Mouse (Mus musculus) forebrain, embryonic 11.5 days (tissue): ENCODE data around the gene Gba2. TPM values are rescaled to one million over a fixed set of nuclear protein-coding genes. Genes with fewer than 3 reads are reported as not detected.

ENCODE experiments used
- ATAC-seq: fragments of 200-750 bp; cut with Nextera tagmentation; replicated peaks from 2 replicates; pipeline ENCODE4 v1.8.0; 2017; ENCODE audit warnings: moderate TSS enrichment; ENCODE audit not compliant: low FRiP score
- DNase-seq: peaks from one replicate; pipeline ENCODE4 v3.0.0-alpha.2; 2017; ENCODE audit warnings: low spot score
- H3K27ac ChIP-seq: fragments of 300-500 bp; sonication (generic); 2 replicates; pipeline ENCODE4 v1.5.1; 2014; ENCODE audit warnings: low read depth, low read length
- H3K27me3 ChIP-seq: fragments of 300-500 bp; sonication (generic); 2 replicates; pipeline ENCODE4 v1.6.1; 2014; ENCODE audit warnings: mild to moderate bottlenecking, low read length, mixed read lengths; ENCODE audit not compliant: control insufficient read depth, insufficient read depth
- H3K36me3 ChIP-seq: fragments of 300-500 bp; sonication (generic); 2 replicates; pipeline ENCODE4 v1.6.1; 2014; ENCODE audit warnings: mild to moderate bottlenecking, low read length, moderate library complexity, mixed read lengths; ENCODE audit not compliant: control insufficient read depth, insufficient read depth
- H3K4me1 ChIP-seq: fragments of 300-500 bp; sonication (generic); replicated peaks from 2 replicates; pipeline ENCODE4 v1.6.1; 2014; ENCODE audit warnings: low read length, mixed read lengths; ENCODE audit not compliant: control insufficient read depth, insufficient read depth
- H3K4me2 ChIP-seq: fragments of 300-500 bp; sonication (generic); 2 replicates; pipeline ENCODE4 v1.6.1; 2014; ENCODE audit warnings: low read depth, mild to moderate bottlenecking, low read length, moderate library complexity, mixed read lengths; ENCODE audit not compliant: severe bottlenecking
- H3K4me3 ChIP-seq: fragments of 300-500 bp; sonication (generic); 2 replicates; pipeline ENCODE4 v1.5.1; 2014; ENCODE audit warnings: low read depth, low read length
- H3K9ac ChIP-seq: fragments of 300-500 bp; sonication (generic); 2 replicates; pipeline ENCODE4 v1.6.1; 2014; ENCODE audit warnings: low read length
- H3K9me3 ChIP-seq: fragments of 300-500 bp; sonication (generic); 2 replicates; pipeline ENCODE4 v1.6.1; 2016; ENCODE audit warnings: low read length, mixed read lengths; ENCODE audit not compliant: control insufficient read depth
- whole genome bisulfite sequencing: fragments of 180-500 bp; shearing (Covaris S2); extraction: QIAGEN DNeasy Blood & Tissue Kit; methylation state at CpG from one replicate; pipeline ENCODE4 v1.1.7; 2014; 5-methylcytosine and 5-hydroxymethylcytosine counted together
- polyA plus RNA-seq: library from polyadenylated mRNA; unstranded; fragments of >200 nt; fragmentation: Nextera tagmentation; extraction: Ambion mirVana; gene quantifications from 2 replicates; pipeline ENCODE4 v1.2.1, GENCODE M21; 2014

The Gba2 gene
- polyA plus RNA-seq, 1 experiment from 2014 or later, result 32.4 TPM

- 57% methylated on average over 2 of the region's 2 CpGs for WGBS
- Histone ChIP-seq H3K27ac (no peak overlapping the region), H3K9ac (no peak overlapping the region), H3K27me3 (no peaks in the 10 kb centered on the region), H3K36me3 (no peaks in the 10 kb centered on the region; the same call in 1 of the 2 replicates), H3K4me2 (0 out of 2 replicates have a peak overlapping the region, but pooled peaks have one; percentile 12), H3K9me3 (no peaks in the 10 kb centered on the region), H3K4me3 (no peak overlapping the region), H3K4me1 (peaks cover 15% of the 10 kb centered on the region; the same call in 1 of the 2 replicates)
- ATAC-seq (no peak), DNase-seq (no peak)
Observed at GRCm38 (mm10) chr4:43575356-43575755, 3.3 kb downstream of the Gba2 start.

DNA sequence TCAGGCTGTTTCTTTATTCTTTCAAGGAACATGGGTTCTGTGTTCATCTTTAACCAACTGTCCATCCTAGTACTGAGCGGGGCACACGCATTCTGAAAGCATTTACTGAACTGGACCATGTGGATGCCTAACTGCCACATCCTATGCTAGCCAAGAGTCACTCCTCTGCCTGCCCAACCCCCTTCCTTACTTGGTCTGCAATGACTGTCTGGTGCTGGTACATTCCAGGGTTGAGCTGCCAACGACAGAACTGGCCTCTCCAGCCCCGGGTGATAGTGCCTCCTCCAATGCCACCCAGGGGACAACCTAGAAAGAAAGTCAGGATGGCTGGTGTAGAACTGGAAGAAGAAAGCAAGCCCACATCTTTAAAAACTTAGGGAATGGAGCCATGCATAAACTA lies 5.1 kb downstream of the Gba2 start:
- no peak overlapping the region for H3K27ac ChIP-seq
- WGBS, result 93% methylated on average over 4 of the region's 4 CpGs
- DNase-seq (no peak), ATAC-seq (no peak)
- H3K9ac ChIP-seq, result no peak overlapping the region
- peaks cover 15% of the 10 kb centered on the region; the same call in 1 of the 2 replicates for H3K4me1 ChIP-seq
- no peak overlapping the region for H3K4me3 ChIP-seq
- peaks cover 4% of the 10 kb centered on the region for H3K36me3 ChIP-seq
- H3K27me3 ChIP-seq, result no peaks in the 10 kb centered on the region
- no peak overlapping the region for H3K4me2 ChIP-seq
- H3K9me3 ChIP-seq, result no peaks in the 10 kb centered on the region

- no peaks in the 10 kb centered on the region for H3K27me3 ChIP-seq
- 86% methylated on average over 6 of the region's 6 CpGs for WGBS
Observed at GRCm38 (mm10) chr4:43571395-43572045, 7.2 kb downstream of the Gba2 start.

DNA sequence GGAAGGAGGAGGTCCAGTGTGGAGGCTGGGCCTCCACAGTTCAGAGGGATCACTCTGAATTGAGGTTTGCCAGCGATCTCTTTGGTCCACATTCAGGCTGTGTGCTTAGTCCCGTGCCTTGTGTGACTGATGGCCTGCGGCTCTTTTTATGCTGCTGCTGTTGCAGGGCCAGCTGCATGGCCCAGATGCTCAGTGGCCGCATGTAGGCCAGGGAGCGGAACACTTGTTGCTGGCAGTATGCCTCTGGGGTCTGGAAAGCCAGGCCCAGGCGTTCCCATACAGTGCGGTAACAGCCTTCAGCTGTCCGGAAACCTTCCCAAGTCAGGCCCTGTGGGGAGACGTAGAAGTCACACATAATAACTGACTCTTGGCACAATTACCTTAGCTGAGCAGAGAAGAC lies 11.5 kb downstream of the Gba2 start:
- no peak for ATAC-seq
- DNase-seq, result no peak
- Histone ChIP-seq H3K4me3 (no peak overlapping the region), H3K36me3 (peaks cover 10% of the 10 kb centered on the region), H3K27ac (no peak overlapping the region), H3K9ac (no peak overlapping the region), H3K9me3 (no peaks in the 10 kb centered on the region), H3K4me2 (no peak overlapping the region), H3K27me3 (no peaks in the 10 kb centered on the region), H3K4me1 (0 out of 2 replicates have a peak, but pooled peaks cover 2% of the 10 kb centered on the region)
- WGBS, result 92% methylated on average over 9 of the region's 9 CpGs

More at GRCm38 (mm10) chr4:43571395-43572045, 7.2 kb downstream of the Gba2 start:
- no peak for ATAC-seq
- H3K9me3 ChIP-seq, result no peaks in the 10 kb centered on the region
- no peak overlapping the region for H3K4me3 ChIP-seq
- H3K36me3 ChIP-seq, result peaks cover 9% of the 10 kb centered on the region
- H3K9ac ChIP-seq, result no peak overlapping the region
- H3K4me2 ChIP-seq, result no peak overlapping the region
- no peak overlapping the region for H3K27ac ChIP-seq
- peaks cover 4% of the 10 kb centered on the region; the same call in 1 of the 2 replicates for H3K4me1 ChIP-seq
- DNase-seq, result no peak

- no peaks in the 10 kb centered on the region for H3K27me3 ChIP-seq
- no peak overlapping the region for H3K4me3 ChIP-seq
- no peak overlapping the region for H3K9ac ChIP-seq
- H3K4me1 ChIP-seq, result peaks cover 13% of the 10 kb centered on the region; the same call in 1 of the 2 replicates
- H3K9me3 ChIP-seq, result no peaks in the 10 kb centered on the region
- H3K4me2 ChIP-seq, result no peak overlapping the region
- H3K36me3 ChIP-seq, result peaks cover 6% of the 10 kb centered on the region; the same call in 1 of the 2 replicates
- no peak for ATAC-seq
- no peak for DNase-seq
- 63% methylated on average over 2 of the region's 2 CpGs for WGBS
- no peak overlapping the region for H3K27ac ChIP-seq
Observed at GRCm38 (mm10) chr4:43564231-43564630, 14.4 kb downstream of the Gba2 start.

DNA sequence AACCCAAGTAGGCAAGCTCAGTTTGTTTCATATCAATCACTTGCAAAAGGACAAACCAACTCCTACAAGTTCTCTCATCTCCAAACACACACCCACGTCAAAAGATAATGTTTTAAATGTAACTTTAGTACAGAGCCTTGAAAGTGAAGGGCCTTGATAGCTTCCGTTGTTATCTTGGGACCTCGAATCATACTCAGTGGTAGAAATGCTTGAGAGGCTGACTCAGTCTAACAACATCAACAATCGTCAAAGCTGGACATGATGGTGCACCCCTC lies 15.1 kb downstream of the Gba2 start:
- no peaks in the 10 kb centered on the region for H3K9me3 ChIP-seq
- H3K4me3 ChIP-seq, result peak overlapping the region; percentile 90
- no peak for DNase-seq
- peak overlapping the region; percentile 59 for H3K4me2 ChIP-seq
- ATAC-seq, result no peak
- H3K4me1 ChIP-seq, result peaks cover 17% of the 10 kb centered on the region; the same call in 1 of the 2 replicates
- no peak overlapping the region for H3K9ac ChIP-seq
- H3K27me3 ChIP-seq, result no peaks in the 10 kb centered on the region
- no peak overlapping the region for H3K27ac ChIP-seq
- peaks cover 6% of the 10 kb centered on the region; the same call in 1 of the 2 replicates for H3K36me3 ChIP-seq
- WGBS, result 85% methylated on average over 4 of the region's 4 CpGs

DNA sequence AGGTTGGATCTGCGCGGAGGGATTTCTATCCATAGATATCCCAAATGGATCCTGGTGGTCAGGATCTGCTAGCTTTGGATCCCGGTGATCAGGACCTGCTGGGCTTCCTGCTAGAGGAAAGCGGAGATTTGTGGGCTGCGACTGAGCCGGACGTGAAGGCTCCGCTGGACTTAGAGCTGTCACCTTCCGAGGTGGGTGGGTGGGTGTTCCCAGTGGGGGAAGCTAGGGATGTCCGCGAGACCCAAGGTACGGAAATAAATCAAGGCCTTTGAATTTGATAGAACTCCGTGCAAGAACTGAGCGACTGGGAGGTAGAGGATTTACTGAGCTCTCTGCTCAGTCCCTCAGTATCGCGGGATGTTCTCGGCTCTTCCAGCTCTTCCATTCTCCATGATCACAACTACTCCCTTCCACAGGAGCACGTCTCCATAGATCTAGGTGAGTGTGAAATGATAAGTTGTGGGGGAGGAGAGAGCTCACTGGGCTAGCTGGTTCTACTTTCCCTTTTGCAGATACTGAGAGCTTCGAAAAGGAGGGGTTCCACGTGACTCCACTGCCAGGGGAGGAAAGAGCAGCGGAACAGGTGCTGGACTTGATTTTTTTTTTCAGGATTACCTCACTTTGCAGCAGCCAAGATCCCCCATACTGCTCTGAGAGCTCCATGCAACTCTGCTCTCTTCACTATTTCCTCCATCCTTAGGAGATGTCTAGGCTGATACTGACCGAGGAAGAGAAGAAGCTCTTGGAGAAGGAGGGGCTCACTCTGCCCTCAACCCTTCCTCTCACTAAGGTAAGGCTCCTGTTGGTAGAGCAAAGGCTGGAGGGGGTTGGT lies 15.7 kb downstream of the Gba2 start:
- Histone ChIP-seq H3K4me1 (peaks cover 18% of the 10 kb centered on the region; the same call in 1 of the 2 replicates), H3K36me3 (peaks cover 4% of the 10 kb centered on the region; the same call in 1 of the 2 replicates), H3K9ac (peak overlapping the region; percentile 92), H3K4me3 (peak overlapping the region; percentile 90), H3K27ac (peak overlapping the region; percentile 97; the same call in 1 of the 2 replicates), H3K9me3 (no peaks in the 10 kb centered on the region), H3K27me3 (no peaks in the 10 kb centered on the region), H3K4me2 (peak overlapping the region; percentile 59)
- ATAC-seq (no peak; the same call in 1 of the 2 replicates), DNase-seq (no peak)
- 8% methylated on average over 22 of the region's 22 CpGs for WGBS

GRCm38 (mm10) chr4:43561997-43562768 lies 16.5 kb downstream of the Gba2 start, which contains the start of the genes Creb3 and Tln1:
Gene Creb3, plus strand, starts transcription at chr4:43562332.
Gene Tln1, minus strand, starts transcription at chr4:43562691.
- peak within 1 kb of the TSS; percentile 92 for H3K9ac ChIP-seq
- H3K4me1 ChIP-seq, result peaks cover 20% of the 10 kb centered on the region; the same call in 1 of the 2 replicates
- peaks cover 4% of the 10 kb centered on the region; the same call in 1 of the 2 replicates for H3K36me3 ChIP-seq
- peak within 1 kb of the TSS; percentile 90 for H3K4me3 ChIP-seq
- no peaks in the 10 kb centered on the region for H3K27me3 ChIP-seq
- DNase-seq (peak; percentile 95), ATAC-seq (peak; percentile 95)
- H3K27ac ChIP-seq, result peak within 1 kb of the TSS; percentile 97
- WGBS, result under 1% methylated on average over 62 of the region's 62 CpGs
- H3K4me2 ChIP-seq, result peak within 1 kb of the TSS; percentile 59
- H3K9me3 ChIP-seq, result no peaks in the 10 kb centered on the region
